Mouse (Mus musculus) lung, adult 2 months (tissue): Measurements from ENCODE around the gene Lep.

Experiments used
- CTCF ChIP-seq: fragments of 200-500 bp; IDR thresholded peaks from 2 replicates; pipeline ENCODE4 v1.5.1; 2011; ENCODE audit warnings: mild to moderate bottlenecking, low read length, control low read depth; ENCODE audit not compliant: insufficient read depth
- POLR2A ChIP-seq: fragments of 200-500 bp; IDR thresholded peaks from 2 replicates; pipeline ENCODE4 v1.6.1; 2011; ENCODE audit warnings: low read depth, mild to moderate bottlenecking, control low read depth, low read length, borderline replicate concordance; ENCODE audit errors: extremely low read depth

DNA sequence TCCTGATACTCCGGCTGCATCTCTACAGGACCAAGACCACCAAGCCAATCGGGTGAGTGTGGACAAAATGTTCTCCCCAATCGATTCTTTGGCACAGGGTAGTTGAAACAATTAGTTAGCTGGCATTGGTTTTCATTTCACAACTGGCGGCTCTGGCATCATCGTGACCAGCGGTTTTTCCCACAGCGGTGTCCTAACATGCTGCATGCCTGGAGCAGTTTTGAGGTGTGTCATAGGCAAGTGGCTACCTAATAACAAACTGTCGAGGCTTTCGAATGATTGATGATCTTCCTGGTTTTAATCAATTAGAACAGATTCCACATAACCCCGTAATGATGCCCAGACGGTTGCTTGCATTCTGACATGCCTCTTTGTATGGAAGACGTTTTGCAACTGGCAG lies 27.6 kb upstream of the Lep start:
- no peak for TF ChIP-seq POLR2A
- no peak for TF ChIP-seq CTCF
